Mouse (Mus musculus): ENCODE data around the gene Bank1. TPM values are rescaled to one million over a fixed set of nuclear protein-coding genes. Genes with fewer than 3 reads are reported as not detected.

Gene Bank1
- total RNA-seq, 1 experiment: 0.18 TPM

- Histone ChIP-seq H3K36me3 (ENCODE audit: control insufficient read depth, insufficient read depth, low read length, poor library complexity, severe bottlenecking) (no peaks in the 10 kb centered on the region), H3K4me1 (ENCODE audit: control insufficient read depth in 2 of 2, insufficient read depth in 2 of 2, low read length in 2 of 2, poor library complexity in 1 of 2) (no peaks in the 10 kb centered on the region), H3K9me3 (ENCODE audit: control insufficient read depth, insufficient read depth, low read depth, low read length) (no peaks in the 10 kb centered on the region), H3K4me3 (ENCODE audit: insufficient read depth in 1 of 2, low read depth in 1 of 2, low read length in 2 of 2, poor library complexity in 1 of 2, severe bottlenecking in 1 of 2) (no peak overlapping the region), H3K27ac (ENCODE audit: insufficient read depth, low read depth, low read length, poor library complexity, severe bottlenecking) (no peak overlapping the region), H3K9ac (ENCODE audit: insufficient read depth, low read depth, low read length, poor library complexity, severe bottlenecking) (no peak overlapping the region)
- TF ChIP-seq ZNF384 (IDR thresholded peaks at IDR 0.05; ENCODE audit: low read depth, low read length): no peak
- no peak for TF ChIP-seq ZC3H11A (IDR thresholded peaks at IDR 0.05; ENCODE audit: borderline replicate concordance, low read depth, low read length)
- no peak for TF ChIP-seq MAFK (IDR thresholded peaks at IDR 0.05; ENCODE audit: insufficient read depth, low read depth, low read length)
- no peak for TF ChIP-seq HCFC1 (IDR thresholded peaks at IDR 0.05; ENCODE audit: borderline replicate concordance, insufficient read depth, low read length)
- no peak for TF ChIP-seq CHD2 (IDR thresholded peaks at IDR 0.05; ENCODE audit: low read depth, low read length)
- no peak for DNase-seq (ENCODE audit: low read depth, low spot score)
- in situ Hi-C loops (cut with MboI; ENCODE audit: low sequenced_read_pairs in 2 of 2, unreplicated experiment in 2 of 2): no loop called here
Observed at GRCm38 (mm10) chr3:136348611-136349010, 22.7 kb upstream of the Bank1 start.

GRCm38 (mm10) chr3:136347277-136347676 lies 21.4 kb upstream of the Bank1 start:
- in situ Hi-C loops (cut with MboI; ENCODE audit: low sequenced_read_pairs in 2 of 2, unreplicated experiment in 2 of 2): no loop called here
- H3K27ac ChIP-seq (ENCODE audit: insufficient read depth, low read depth, low read length, poor library complexity, severe bottlenecking): no peak overlapping the region
- TF ChIP-seq ZNF384 (IDR thresholded peaks at IDR 0.05; ENCODE audit: low read depth, low read length): no peak
- no peak for TF ChIP-seq ZC3H11A (IDR thresholded peaks at IDR 0.05; ENCODE audit: borderline replicate concordance, low read depth, low read length)
- TF ChIP-seq CHD2 (IDR thresholded peaks at IDR 0.05; ENCODE audit: low read depth, low read length): no peak
- TF ChIP-seq MAFK (IDR thresholded peaks at IDR 0.05; ENCODE audit: insufficient read depth, low read depth, low read length): no peak
- no peak for TF ChIP-seq HCFC1 (IDR thresholded peaks at IDR 0.05; ENCODE audit: borderline replicate concordance, insufficient read depth, low read length)
- no peaks in the 10 kb centered on the region for H3K4me1 ChIP-seq (ENCODE audit: control insufficient read depth in 2 of 2, insufficient read depth in 2 of 2, low read length in 2 of 2, poor library complexity in 1 of 2)
- H3K4me3 ChIP-seq (ENCODE audit: insufficient read depth in 1 of 2, low read depth in 1 of 2, low read length in 2 of 2, poor library complexity in 1 of 2, severe bottlenecking in 1 of 2): no peak overlapping the region
- no peak overlapping the region for H3K9ac ChIP-seq (ENCODE audit: insufficient read depth, low read depth, low read length, poor library complexity, severe bottlenecking)
- no peaks in the 10 kb centered on the region for H3K36me3 ChIP-seq (ENCODE audit: control insufficient read depth, insufficient read depth, low read length, poor library complexity, severe bottlenecking)
- no peaks in the 10 kb centered on the region for H3K9me3 ChIP-seq (ENCODE audit: control insufficient read depth, insufficient read depth, low read depth, low read length)
- DNase-seq (ENCODE audit: low read depth, low spot score): no peak

- in situ Hi-C loops (cut with MboI; ENCODE audit: low sequenced_read_pairs in 2 of 2, unreplicated experiment in 2 of 2): no loop called here
Observed at GRCm38 (mm10) chr3:136341911-136342310, 16.0 kb upstream of the Bank1 start.

GRCm38 (mm10) chr3:136339896-136340295 lies 14.0 kb upstream of the Bank1 start:
- Histone ChIP-seq H3K4me3 (ENCODE audit: insufficient read depth in 1 of 2, low read depth in 1 of 2, low read length in 2 of 2, poor library complexity in 1 of 2, severe bottlenecking in 1 of 2) (no peak overlapping the region), H3K36me3 (ENCODE audit: control insufficient read depth, insufficient read depth, low read length, poor library complexity, severe bottlenecking) (no peaks in the 10 kb centered on the region), H3K9ac (ENCODE audit: insufficient read depth, low read depth, low read length, poor library complexity, severe bottlenecking) (no peak overlapping the region), H3K4me1 (ENCODE audit: control insufficient read depth in 2 of 2, insufficient read depth in 2 of 2, low read length in 2 of 2, poor library complexity in 1 of 2) (no peaks in the 10 kb centered on the region), H3K9me3 (ENCODE audit: control insufficient read depth, insufficient read depth, low read depth, low read length) (no peaks in the 10 kb centered on the region), H3K27ac (ENCODE audit: insufficient read depth, low read depth, low read length, poor library complexity, severe bottlenecking) (no peak overlapping the region)
- DNase-seq (ENCODE audit: low read depth, low spot score): no peak
- in situ Hi-C loops (cut with MboI; ENCODE audit: low sequenced_read_pairs in 2 of 2, unreplicated experiment in 2 of 2): no loop called here
- TF ChIP-seq ZNF384 (IDR thresholded peaks at IDR 0.05; ENCODE audit: low read depth, low read length) (no peak), ZC3H11A (IDR thresholded peaks at IDR 0.05; ENCODE audit: borderline replicate concordance, low read depth, low read length) (no peak), MAFK (IDR thresholded peaks at IDR 0.05; ENCODE audit: insufficient read depth, low read depth, low read length) (no peak), HCFC1 (IDR thresholded peaks at IDR 0.05; ENCODE audit: borderline replicate concordance, insufficient read depth, low read length) (no peak), CHD2 (IDR thresholded peaks at IDR 0.05; ENCODE audit: low read depth, low read length) (no peak)

More at GRCm38 (mm10) chr3:136341911-136342310, 16.0 kb upstream of the Bank1 start:
- TF ChIP-seq CHD2 (IDR thresholded peaks at IDR 0.05; ENCODE audit: low read depth, low read length) (no peak), MAFK (IDR thresholded peaks at IDR 0.05; ENCODE audit: insufficient read depth, low read depth, low read length) (no peak), ZC3H11A (IDR thresholded peaks at IDR 0.05; ENCODE audit: borderline replicate concordance, low read depth, low read length) (no peak), ZNF384 (IDR thresholded peaks at IDR 0.05; ENCODE audit: low read depth, low read length) (no peak), HCFC1 (IDR thresholded peaks at IDR 0.05; ENCODE audit: borderline replicate concordance, insufficient read depth, low read length) (no peak)
- no peak overlapping the region for H3K27ac ChIP-seq (ENCODE audit: insufficient read depth, low read depth, low read length, poor library complexity, severe bottlenecking)
- H3K4me1 ChIP-seq (ENCODE audit: control insufficient read depth in 2 of 2, insufficient read depth in 2 of 2, low read length in 2 of 2, poor library complexity in 1 of 2): no peaks in the 10 kb centered on the region
- H3K9me3 ChIP-seq (ENCODE audit: control insufficient read depth, insufficient read depth, low read depth, low read length): no peaks in the 10 kb centered on the region
- no peak overlapping the region for H3K4me3 ChIP-seq (ENCODE audit: insufficient read depth in 1 of 2, low read depth in 1 of 2, low read length in 2 of 2, poor library complexity in 1 of 2, severe bottlenecking in 1 of 2)
- no peaks in the 10 kb centered on the region for H3K36me3 ChIP-seq (ENCODE audit: control insufficient read depth, insufficient read depth, low read length, poor library complexity, severe bottlenecking)
- no peak overlapping the region for H3K9ac ChIP-seq (ENCODE audit: insufficient read depth, low read depth, low read length, poor library complexity, severe bottlenecking)
- no peak for DNase-seq (ENCODE audit: low read depth, low spot score)

- in situ Hi-C loops (cut with MboI; ENCODE audit: low sequenced_read_pairs in 2 of 2, unreplicated experiment in 2 of 2): no loop called here
- TF ChIP-seq ZNF384 (IDR thresholded peaks at IDR 0.05; ENCODE audit: low read depth, low read length): no peak
- TF ChIP-seq CHD2 (IDR thresholded peaks at IDR 0.05; ENCODE audit: low read depth, low read length): no peak
- no peak for TF ChIP-seq MAFK (IDR thresholded peaks at IDR 0.05; ENCODE audit: insufficient read depth, low read depth, low read length)
- no peak for TF ChIP-seq ZC3H11A (IDR thresholded peaks at IDR 0.05; ENCODE audit: borderline replicate concordance, low read depth, low read length)
- no peak for TF ChIP-seq HCFC1 (IDR thresholded peaks at IDR 0.05; ENCODE audit: borderline replicate concordance, insufficient read depth, low read length)
- Histone ChIP-seq H3K9ac (ENCODE audit: insufficient read depth, low read depth, low read length, poor library complexity, severe bottlenecking) (no peak overlapping the region), H3K36me3 (ENCODE audit: control insufficient read depth, insufficient read depth, low read length, poor library complexity, severe bottlenecking) (no peaks in the 10 kb centered on the region), H3K4me1 (ENCODE audit: control insufficient read depth in 2 of 2, insufficient read depth in 2 of 2, low read length in 2 of 2, poor library complexity in 1 of 2) (no peaks in the 10 kb centered on the region), H3K27ac (ENCODE audit: insufficient read depth, low read depth, low read length, poor library complexity, severe bottlenecking) (no peak overlapping the region), H3K4me3 (ENCODE audit: insufficient read depth in 1 of 2, low read depth in 1 of 2, low read length in 2 of 2, poor library complexity in 1 of 2, severe bottlenecking in 1 of 2) (no peak overlapping the region), H3K9me3 (ENCODE audit: control insufficient read depth, insufficient read depth, low read depth, low read length) (no peaks in the 10 kb centered on the region)
- DNase-seq (ENCODE audit: low read depth, low spot score): no peak
Observed at GRCm38 (mm10) chr3:136331135-136331534, 5.3 kb upstream of the Bank1 start.
